Mouse (Mus musculus): ENCODE data around the gene Kif17. TPM values are rescaled to one million over a fixed set of nuclear protein-coding genes. Genes with fewer than 3 reads are reported as not detected.

The Kif17 gene
- polyA plus RNA-seq (2012; ENCODE audit: low replicate concordance) = 0.10 and 0.30 TPM in 2 replicates

DNA sequence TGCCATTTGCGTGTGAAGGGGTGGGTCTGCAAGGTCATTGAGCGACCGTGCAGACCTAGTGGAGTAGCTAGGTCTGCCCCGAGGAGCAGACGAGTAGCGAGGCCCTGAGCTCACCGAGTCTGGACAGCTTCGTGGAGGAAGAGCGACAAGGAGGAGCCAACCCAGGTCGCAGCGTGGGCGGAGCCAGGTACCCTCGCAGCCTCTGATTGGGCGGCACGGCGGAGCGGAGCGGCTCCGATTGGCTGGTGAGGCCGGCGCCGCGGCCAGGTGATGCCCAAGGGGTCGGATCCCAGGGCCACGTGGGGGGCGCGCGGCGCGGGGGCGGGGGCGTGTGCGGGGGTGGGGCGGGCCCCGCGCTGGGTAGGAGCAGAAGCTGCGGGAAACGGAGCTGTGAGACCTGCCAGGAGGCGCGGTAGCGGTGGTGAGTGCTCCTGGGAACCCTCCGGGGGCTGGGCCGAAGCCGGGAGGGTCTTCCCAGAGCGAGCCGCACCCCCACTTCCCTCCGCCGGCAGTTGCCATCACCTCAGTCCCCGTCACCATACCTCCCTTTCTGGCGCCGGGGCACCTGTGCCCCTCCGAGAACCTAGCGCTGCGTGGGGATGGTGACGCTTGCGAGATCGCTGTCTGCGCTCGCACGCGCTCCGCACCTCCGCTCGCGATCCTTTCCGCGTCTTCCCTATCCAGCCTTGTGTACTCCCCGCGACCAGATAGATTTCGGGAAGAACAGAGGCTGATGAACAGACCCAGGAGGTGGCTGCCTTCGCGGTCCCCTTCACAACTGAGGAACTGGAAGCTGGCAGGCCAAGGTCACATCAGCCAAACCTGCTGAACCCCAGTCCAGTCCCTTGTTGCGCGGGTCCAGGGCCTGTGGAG is at the start of gene Kif17, which contains the start of gene Sh2d5:
Gene Kif17, plus strand, starts transcription at position 348 of the 873 bp plus-strand sequence.
Gene Sh2d5, plus strand, starts transcription at position 316 of the 873 bp plus-strand sequence.

GRCm38 (mm10) chr4:138216200-138216890 is 33.9 kb upstream of the Kif17 start, which contains the start of gene Hp1bp3:
Gene Hp1bp3 (plus strand): TSS chr4:138216296.

DNA sequence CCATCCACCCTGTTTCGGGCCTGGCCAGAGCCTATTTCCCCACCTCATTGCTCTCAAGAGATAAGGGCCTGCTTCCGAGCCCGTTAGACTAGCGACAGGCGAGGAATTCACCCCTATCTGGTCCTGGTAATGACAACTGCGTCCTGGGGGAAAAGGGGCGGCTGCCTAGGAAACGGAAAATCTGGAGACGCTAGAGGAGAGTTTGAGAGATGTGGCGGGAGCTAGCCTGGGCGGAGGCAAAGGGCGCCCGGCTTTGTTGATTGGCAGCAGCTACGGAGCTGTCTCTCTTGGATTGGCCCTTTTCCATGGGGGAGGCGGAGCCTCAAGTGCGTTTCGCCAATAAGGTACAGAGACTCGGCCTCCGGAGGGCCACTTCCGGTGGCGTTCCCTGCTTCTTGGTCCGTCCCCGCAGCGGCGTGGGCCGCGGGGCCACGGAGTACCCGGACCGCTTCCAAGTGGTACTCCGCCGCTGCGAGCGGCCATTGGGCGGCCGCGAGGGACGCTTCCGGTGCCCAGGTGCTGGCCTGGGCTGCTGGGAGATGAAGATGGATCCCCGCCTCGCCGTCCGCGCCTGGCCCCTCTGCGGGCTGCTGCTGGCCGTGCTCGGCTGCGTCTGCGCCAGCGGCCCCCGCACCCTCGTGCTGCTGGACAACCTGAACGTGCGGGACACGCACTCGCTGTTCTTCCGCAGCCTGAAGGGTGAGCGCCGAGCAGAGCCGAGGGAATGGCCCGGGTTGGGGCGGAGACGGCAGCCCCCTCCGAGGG is 54.3 kb downstream of the Kif17 start, which contains the start of gene Ddost:
Gene Ddost, plus strand, starts transcription at position 391 of the 765 bp plus-strand sequence.

GRCm38 (mm10) chr4:138326077-138326695 is 76.0 kb downstream of the Kif17 start, which contains the start of gene Pink1:
Gene Pink1 (minus strand): TSS chr4:138326307.

Other genes with a start within 250 kb of the Kif17 start
- gene Hp1bp3, start 34.1 kb upstream of the Kif17 start, polyA plus RNA-seq (2012; ENCODE audit: low replicate concordance) = 19.2 and 47.7 TPM in 2 replicates
- 3.2 and 8.8 TPM in 2 replicates for gene Sh2d5, start within 50 bp of the Kif17 start, polyA plus RNA-seq (2012; ENCODE audit: low replicate concordance)
- 76.9 and 207 TPM in 2 replicates for gene Ddost, start 54.3 kb downstream of the Kif17 start, polyA plus RNA-seq (2012; ENCODE audit: low replicate concordance)
- 19.5 and 26.3 TPM in 2 replicates for gene Pink1, start 75.9 kb downstream of the Kif17 start, polyA plus RNA-seq (2012; ENCODE audit: low replicate concordance)
- 29.1 and 32.6 TPM in 2 replicates for gene Cda, start 117.6 kb downstream of the Kif17 start, polyA plus RNA-seq (2012; ENCODE audit: low replicate concordance)
- gene Fam43b, start 146.1 kb downstream of the Kif17 start, polyA plus RNA-seq (2012; ENCODE audit: low replicate concordance) = not detected in 2 replicates
- 19.9 and 26.6 TPM in 2 replicates for gene Mul1, start 184.2 kb downstream of the Kif17 start, polyA plus RNA-seq (2012; ENCODE audit: low replicate concordance)
- 1.6 and 1.9 TPM in 2 replicates for gene Camk2n1, start 203.9 kb downstream of the Kif17 start, polyA plus RNA-seq (2012; ENCODE audit: low replicate concordance)